Mouse (Mus musculus) forebrain, postnatal 0 days (tissue): ENCODE measurements around the gene Arhgap5. TPM values are rescaled to one million over a fixed set of nuclear protein-coding genes. Genes with fewer than 3 reads are reported as not detected.

Experiments used
- ATAC-seq: fragments of 200-750 bp; cut with Nextera tagmentation; 2 replicates; pipeline ENCODE4 v1.8.0; 2017; ENCODE audit warnings: mild to moderate bottlenecking, moderate library complexity
- DNase-seq: peaks from one replicate; pipeline ENCODE4 v3.0.0-alpha.2; 2015
- H3K27ac ChIP-seq: fragments of 300-500 bp; sonication (generic); 2 replicates; pipeline ENCODE4 v1.5.1; 2014; ENCODE audit warnings: low read depth, mild to moderate bottlenecking, antibody characterized with exemption, low read length, moderate library complexity, mixed read lengths
- H3K27me3 ChIP-seq: fragments of 300-500 bp; sonication (generic); 2 replicates; pipeline ENCODE4 v1.6.1; 2014; ENCODE audit warnings: mild to moderate bottlenecking, low read length, mixed read lengths; ENCODE audit not compliant: insufficient read depth
- H3K36me3 ChIP-seq: fragments of 300-500 bp; sonication (generic); 2 replicates; pipeline ENCODE4 v1.6.1; 2014; ENCODE audit warnings: mild to moderate bottlenecking, moderate library complexity; ENCODE audit not compliant: insufficient read depth
- H3K4me1 ChIP-seq: fragments of 300-500 bp; sonication (generic); 2 replicates; pipeline ENCODE4 v1.6.1; 2014; ENCODE audit warnings: antibody characterized with exemption; ENCODE audit not compliant: insufficient read depth
- H3K4me2 ChIP-seq: fragments of 300-500 bp; sonication (generic); 2 replicates; pipeline ENCODE4 v1.6.1; 2014; ENCODE audit warnings: low read depth, mild to moderate bottlenecking, moderate library complexity
- H3K4me3 ChIP-seq: fragments of 300-500 bp; sonication (generic); 2 replicates; pipeline ENCODE4 v1.5.1; 2014; ENCODE audit warnings: low read depth, low read length, mixed read lengths
- H3K9ac ChIP-seq: fragments of 300-500 bp; sonication (generic); 2 replicates; pipeline ENCODE4 v1.6.1; 2014; ENCODE audit warnings: mild to moderate bottlenecking
- H3K9me3 ChIP-seq: fragments of 300-500 bp; sonication (generic); 2 replicates; pipeline ENCODE4 v1.6.1; 2016; ENCODE audit warnings: low read length
- CTCF ChIP-seq: sonication (generic); IDR thresholded peaks from 2 replicates; pipeline ENCODE4 v1.5.1; 2016; ENCODE audit warnings: antibody characterized with exemption, control low read depth, low read depth
- WGBS: fragments of 180-500 bp; shearing (Covaris S2); extraction: QIAGEN DNeasy Blood & Tissue Kit; methylation state at CpG from one replicate; pipeline ENCODE4 v1.1.7; 2014; 5-methylcytosine and 5-hydroxymethylcytosine counted together
- polyA plus RNA-seq: library from polyadenylated mRNA; unstranded; fragments of >200 nt; fragmentation: Nextera tagmentation; extraction: Ambion mirVana; gene quantifications from 2 replicates; pipeline ENCODE4 v1.2.1, GENCODE M21; 2015
- total RNA-seq: library from RNA; depleted of rRNA; stranded (reverse); fragments of >200 nt; gene quantifications from 2 replicates; pipeline ENCODE4 v1.2.3, GENCODE M21; 2014

The Arhgap5 gene
- total and polyA plus RNA-seq, 2 experiments from 2014 or later = 26.0 to 82.6 TPM

GRCm38 (mm10) chr12:52479323-52479722, 24.4 kb upstream of the Arhgap5 start:
- H3K4me1 ChIP-seq = no peaks in the 10 kb centered on the region
- no peaks in the 10 kb centered on the region for H3K27me3 ChIP-seq
- TF ChIP-seq CTCF = no peak
- WGBS = 92% methylated on average over 6 of the region's 6 CpGs
- H3K4me2 ChIP-seq = no peak overlapping the region
- H3K9me3 ChIP-seq = no peaks in the 10 kb centered on the region
- ATAC-seq = no peak
- DNase-seq = no peak
- H3K36me3 ChIP-seq = no peaks in the 10 kb centered on the region
- H3K4me3 ChIP-seq = no peak overlapping the region
- H3K9ac ChIP-seq = no peak overlapping the region
- no peak overlapping the region for H3K27ac ChIP-seq

- Histone ChIP-seq H3K4me2 (no peak overlapping the region), H3K27ac (no peak overlapping the region), H3K4me1 (no peaks in the 10 kb centered on the region), H3K9me3 (no peaks in the 10 kb centered on the region), H3K9ac (no peak overlapping the region), H3K36me3 (no peaks in the 10 kb centered on the region), H3K27me3 (no peaks in the 10 kb centered on the region), H3K4me3 (no peak overlapping the region)
- 91% methylated on average over 9 of the region's 9 CpGs for WGBS
- ATAC-seq (no peak), DNase-seq (no peak)
- TF ChIP-seq CTCF = no peak
These were observed 22.9 kb upstream of the Arhgap5 start for GRCm38 (mm10) chr12:52480851-52481250.

- no peaks in the 10 kb centered on the region for H3K4me1 ChIP-seq
- H3K36me3 ChIP-seq = no peaks in the 10 kb centered on the region
- WGBS = 89% methylated on average over 5 of the region's 5 CpGs
- H3K4me3 ChIP-seq = no peak overlapping the region
- H3K27ac ChIP-seq = no peak overlapping the region
- no peak for ATAC-seq
- no peak overlapping the region for H3K4me2 ChIP-seq
- no peak overlapping the region for H3K9ac ChIP-seq
- H3K27me3 ChIP-seq = no peaks in the 10 kb centered on the region
- DNase-seq = no peak
- no peak for TF ChIP-seq CTCF
- no peaks in the 10 kb centered on the region for H3K9me3 ChIP-seq
These were observed 21.7 kb upstream of the Arhgap5 start for GRCm38 (mm10) chr12:52481969-52482550.

- TF ChIP-seq CTCF = no peak
- Histone ChIP-seq H3K27ac (no peak overlapping the region), H3K9ac (no peak overlapping the region), H3K36me3 (no peaks in the 10 kb centered on the region), H3K27me3 (no peaks in the 10 kb centered on the region), H3K4me1 (no peaks in the 10 kb centered on the region), H3K9me3 (no peaks in the 10 kb centered on the region), H3K4me3 (no peak overlapping the region), H3K4me2 (no peak overlapping the region)
- no peak for ATAC-seq
- DNase-seq = no peak
- 89% methylated on average over 9 of the region's 9 CpGs for WGBS
These were observed 20.6 kb upstream of the Arhgap5 start for GRCm38 (mm10) chr12:52483219-52483618.

GRCm38 (mm10) chr12:52488266-52488975, 15.4 kb upstream of the Arhgap5 start:
- Histone ChIP-seq H3K4me2 (no peak overlapping the region), H3K27ac (no peak overlapping the region), H3K4me3 (no peak overlapping the region), H3K9me3 (no peaks in the 10 kb centered on the region), H3K27me3 (no peaks in the 10 kb centered on the region), H3K4me1 (no peaks in the 10 kb centered on the region), H3K9ac (0 out of 2 replicates have a peak overlapping the region, but pooled peaks have one; percentile 22), H3K36me3 (no peaks in the 10 kb centered on the region)
- ATAC-seq (no peak), DNase-seq (no peak)
- 31% methylated on average over 15 of the region's 15 CpGs for WGBS
- TF ChIP-seq CTCF = no peak

- no peak overlapping the region for H3K9ac ChIP-seq
- ATAC-seq (no peak), DNase-seq (no peak)
- TF ChIP-seq CTCF = no peak
- no peaks in the 10 kb centered on the region for H3K4me1 ChIP-seq
- no peaks in the 10 kb centered on the region for H3K36me3 ChIP-seq
- no peaks in the 10 kb centered on the region for H3K27me3 ChIP-seq
- 49% methylated on average over 6 of the region's 6 CpGs for WGBS
- H3K9me3 ChIP-seq = no peaks in the 10 kb centered on the region
- no peak overlapping the region for H3K27ac ChIP-seq
- H3K4me2 ChIP-seq = no peak overlapping the region
- H3K4me3 ChIP-seq = no peak overlapping the region
These were observed 10.5 kb upstream of the Arhgap5 start for GRCm38 (mm10) chr12:52493281-52493681.

- Histone ChIP-seq H3K4me3 (no peak overlapping the region), H3K9ac (no peak overlapping the region), H3K4me1 (no peaks in the 10 kb centered on the region), H3K27me3 (no peaks in the 10 kb centered on the region), H3K36me3 (no peaks in the 10 kb centered on the region), H3K27ac (no peak overlapping the region), H3K4me2 (no peak overlapping the region), H3K9me3 (no peaks in the 10 kb centered on the region)
- no peak for DNase-seq
- ATAC-seq = no peak
- 85% methylated on average over 3 of the region's 3 CpGs for WGBS
- TF ChIP-seq CTCF = no peak
These were observed 6.6 kb upstream of the Arhgap5 start for GRCm38 (mm10) chr12:52497209-52497608.
